Mouse (Mus musculus) MEL (cell line): Measurements from ENCODE around the gene Fndc7.

Source experiments
- CHD1 ChIP-seq: IDR thresholded peaks from 2 replicates; pipeline ENCODE4 v1.6.1; 2012; ENCODE audit warnings: low read depth, mild to moderate bottlenecking, inconsistent platforms, low read length, improper control_type of control experiment
- CHD2 ChIP-seq: IDR thresholded peaks from 2 replicates; pipeline ENCODE4 v1.6.1; 2011; ENCODE audit warnings: low read length, improper control_type of control experiment
- CTCF ChIP-seq, 3 experiments: IDR thresholded peaks in 2 of 3; conservative IDR thresholded peaks in 1 of 3; 2 replicates each; pipeline ENCODE4 v1.5.1; 2011 to 2012; ENCODE audit warnings: low read length in 3 of 3, low read depth in 2 of 3, mild to moderate bottlenecking in 2 of 3, improper control_type of control experiment in 1 of 3, inconsistent platforms in 1 of 3, mixed read lengths in 1 of 3, moderate library complexity in 1 of 3; ENCODE audit not compliant: control insufficient read depth in 1 of 3, insufficient read depth in 1 of 3, poor library complexity in 1 of 3, severe bottlenecking in 1 of 3
- GABPA ChIP-seq: IDR thresholded peaks from 2 replicates; pipeline ENCODE4 v1.6.1; 2012; ENCODE audit warnings: low read depth, mild to moderate bottlenecking, inconsistent platforms, low read length, improper control_type of control experiment, moderate library complexity
- GATA1 ChIP-seq: IDR thresholded peaks from 2 replicates; pipeline ENCODE4 v1.6.1; 2011; ENCODE audit warnings: low read depth, low read length, improper control_type of control experiment
- POLR2A ChIP-seq, 2 experiments: IDR thresholded peaks; 2 replicates each; pipeline ENCODE4 v1.6.1; 2011 to 2012; ENCODE audit warnings: low read length in 2 of 2, mild to moderate bottlenecking in 2 of 2, control low read depth in 1 of 2, improper control_type of control experiment in 1 of 2, low read depth in 1 of 2, moderate library complexity in 1 of 2; ENCODE audit not compliant: control insufficient read depth in 1 of 2, insufficient read depth in 1 of 2, poor library complexity in 1 of 2
- USF1 ChIP-seq: IDR thresholded peaks from 2 replicates; pipeline ENCODE4 v1.6.1; 2014; ENCODE audit warnings: low read depth, mild to moderate bottlenecking, inconsistent platforms, low read length, improper control_type of control experiment, moderate library complexity
- ZC3H11A ChIP-seq: IDR thresholded peaks from 2 replicates; pipeline ENCODE4 v1.6.1; 2012; ENCODE audit warnings: low read depth, mild to moderate bottlenecking, inconsistent platforms, low read length, improper control_type of control experiment
- ZKSCAN1 ChIP-seq: IDR thresholded peaks from 2 replicates; pipeline ENCODE4 v1.6.1; 2012; ENCODE audit warnings: low read depth, mild to moderate bottlenecking, inconsistent platforms, low read length, improper control_type of control experiment, moderate library complexity

- TF ChIP-seq USF1, result no peak
- TF ChIP-seq POLR2A (IDR thresholded peaks at IDR 0.05; ENCODE audit: control insufficient read depth in 1 of 2, insufficient read depth in 1 of 2, low read depth in 1 of 2, low read length in 2 of 2, poor library complexity in 1 of 2), result no peak
- TF ChIP-seq CHD1, result no peak
- no peak for TF ChIP-seq ZKSCAN1
- TF ChIP-seq CHD2, result no peak
- TF ChIP-seq CTCF (IDR thresholded peaks at IDR 0.05 in 2 of 3, conservative IDR thresholded peaks at IDR 0.05 in 1 of 3; ENCODE audit: control insufficient read depth in 1 of 3, insufficient read depth in 1 of 3, low read depth in 2 of 3, low read length in 3 of 3, poor library complexity in 1 of 3, severe bottlenecking in 1 of 3), result no peak
- no peak for TF ChIP-seq GATA1
- TF ChIP-seq ZC3H11A, result no peak
- TF ChIP-seq GABPA, result no peak
These were observed 43.7 kb upstream of the Fndc7 start for GRCm38 (mm10) chr3:108933557-108933956.
